Mouse (Mus musculus): ENCODE data around the gene Ackr1.

DNA sequence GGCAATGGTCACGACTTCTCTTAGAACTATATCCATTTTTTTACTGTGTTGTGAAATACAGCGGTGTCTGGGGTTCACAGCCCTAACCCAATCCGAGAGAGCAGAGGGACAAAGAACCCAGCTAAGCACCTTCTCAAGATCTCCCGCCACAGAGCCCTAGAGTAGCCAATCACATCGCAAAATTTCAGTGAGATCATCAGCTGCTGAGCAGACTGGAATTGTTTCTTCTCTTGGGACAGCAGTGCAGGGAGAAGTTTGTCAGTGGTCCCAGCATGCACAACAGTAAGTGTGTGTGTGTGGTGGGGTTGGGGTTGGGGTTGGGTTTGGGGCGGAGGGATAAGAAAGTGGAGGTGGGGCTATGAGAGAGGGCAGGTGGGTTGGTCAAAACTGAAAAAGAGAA lies 16.4 kb upstream of the Ackr1 start:
- TF ChIP-seq POLR2A (IDR thresholded peaks at IDR 0.05; ENCODE audit: borderline replicate concordance, insufficient read depth, low read length) (no peak), CTCF (IDR thresholded peaks at IDR 0.05; ENCODE audit: borderline replicate concordance, insufficient read depth, low read depth, low read length) (no peak)
